Mouse (Mus musculus) layer of hippocampus, adult 9-10 months (tissue): ENCODE measurements around the gene Gm11111.

Experiments
- DNase-seq: peaks from one replicate; pipeline ENCODE4 v3.0.0; 2022; ENCODE audit warnings: low spot score

Gene Gm11111

GRCm38 (mm10) chr5:98582051-98582450, 29.6 kb downstream of the Gm11111 start:
- no peak for DNase-seq

- no peak for DNase-seq
These were observed 33.4 kb downstream of the Gm11111 start for GRCm38 (mm10) chr5:98585915-98586314.
